Mouse (Mus musculus) ES-E14 (cell line): ENCODE measurements at regions not wholly inside any gene's neighbourhood (a gene's known extent, or its start where the extent isn't known, plus 50 kb on each side); places are given as distances from the start of the nearest gene placed in this dataset.

Experiments
- DNase-seq: peaks from one replicate; pipeline ENCODE4 v3.0.0-alpha.2; 2013; ENCODE audit warnings: low read depth, low spot score
- H3K27ac ChIP-seq: 2 replicates; pipeline ENCODE4 v1.5.1; 2012; ENCODE audit warnings: low read depth, mild to moderate bottlenecking, low read length, moderate library complexity, mixed read lengths; ENCODE audit not compliant: poor library complexity, insufficient read depth, severe bottlenecking
- H3K36me3 ChIP-seq: 2 replicates; pipeline ENCODE4 v1.6.1; 2012; ENCODE audit warnings: mild to moderate bottlenecking, low read length, moderate library complexity, mixed read lengths; ENCODE audit not compliant: control insufficient read depth, poor library complexity, insufficient read depth, severe bottlenecking
- H3K4me1 ChIP-seq, 2 experiments: fragments of 150-350 bp in 1 of 2; sonication (generic) in 1 of 2; 2 replicates each; pipeline ENCODE4 v1.6.1; 2012; ENCODE audit warnings: low read length in 2 of 2, mild to moderate bottlenecking in 1 of 2, mixed read lengths in 1 of 2; ENCODE audit not compliant: control insufficient read depth in 2 of 2, insufficient read depth in 2 of 2, poor library complexity in 1 of 2
- H3K4me3 ChIP-seq, 2 experiments: fragments of 150-350 bp in 1 of 2; sonication (generic) in 1 of 2; 2 replicates each; pipeline ENCODE4 v1.5.1; 2012; ENCODE audit warnings: low read length in 2 of 2, low read depth in 1 of 2, mild to moderate bottlenecking in 1 of 2, mixed read lengths in 1 of 2; ENCODE audit not compliant: insufficient read depth in 1 of 2, poor library complexity in 1 of 2, severe bottlenecking in 1 of 2
- H3K9ac ChIP-seq: 2 replicates; pipeline ENCODE4 v1.6.1; 2012; ENCODE audit warnings: low read depth, mild to moderate bottlenecking, low read length, mixed read lengths; ENCODE audit not compliant: poor library complexity, insufficient read depth, severe bottlenecking
- H3K9me3 ChIP-seq: fragments of 150-350 bp; sonication (generic); 2 replicates; pipeline ENCODE4 v1.6.1; 2012; ENCODE audit warnings: low read depth, mild to moderate bottlenecking, low read length; ENCODE audit not compliant: control insufficient read depth, insufficient read depth
- CHD2 ChIP-seq: IDR thresholded peaks from 2 replicates; pipeline ENCODE4 v1.6.1; 2014; ENCODE audit warnings: mild to moderate bottlenecking, low read depth, low read length, inconsistent platforms
- HCFC1 ChIP-seq: IDR thresholded peaks from 2 replicates; pipeline ENCODE4 v1.6.1; 2012; ENCODE audit warnings: low read length, inconsistent platforms, borderline replicate concordance; ENCODE audit not compliant: insufficient read depth
- MAFK ChIP-seq: IDR thresholded peaks from 2 replicates; pipeline ENCODE4 v1.6.1; 2014; ENCODE audit warnings: mild to moderate bottlenecking, low read depth, low read length, inconsistent platforms; ENCODE audit not compliant: insufficient read depth
- ZC3H11A ChIP-seq: IDR thresholded peaks from 2 replicates; pipeline ENCODE4 v1.6.1; 2012; ENCODE audit warnings: low read depth, mild to moderate bottlenecking, inconsistent platforms, low read length, borderline replicate concordance
- ZNF384 ChIP-seq: IDR thresholded peaks from 2 replicates; pipeline ENCODE4 v1.6.1; 2012; ENCODE audit warnings: low read depth, low read length, inconsistent platforms
- in situ Hi-C, 2 experiments: fragments of 600-800 bp; cut with MboI; formaldehyde crosslinking; loops; one replicate each; pipeline ENCODE4 v1.15.1; 2025; ENCODE audit warnings: low sequenced_read_pairs in 2 of 2, inconsistent platforms in 1 of 2; ENCODE audit not compliant: unreplicated experiment in 2 of 2

- H3K27ac ChIP-seq: no peak overlapping the region
- H3K36me3 ChIP-seq: no peaks in the 10 kb centered on the region
- no peaks in the 10 kb centered on the region for H3K4me1 ChIP-seq
- in situ Hi-C loops: no loop called here
- no peaks in the 10 kb centered on the region for H3K9me3 ChIP-seq
- no peak overlapping the region for H3K4me3 ChIP-seq
- no peak overlapping the region for H3K9ac ChIP-seq
- no peak for TF ChIP-seq ZC3H11A
- no peak for TF ChIP-seq CHD2
- TF ChIP-seq HCFC1: no peak
- TF ChIP-seq MAFK: no peak
- no peak for TF ChIP-seq ZNF384
- DNase-seq: no peak
These were observed 111.6 kb upstream of the Kcnab1 start for GRCm38 (mm10) chr3:64997552-64997951.

GRCm38 (mm10) chr3:65001131-65001530 lies 108.1 kb upstream of the Kcnab1 start:
- Histone ChIP-seq H3K9me3 (no peaks in the 10 kb centered on the region), H3K4me3 (no peak overlapping the region), H3K4me1 (no peaks in the 10 kb centered on the region), H3K36me3 (no peaks in the 10 kb centered on the region), H3K27ac (no peak overlapping the region), H3K9ac (no peak overlapping the region)
- in situ Hi-C loops: no loop called here
- TF ChIP-seq ZNF384 (no peak), ZC3H11A (no peak), MAFK (no peak), CHD2 (no peak), HCFC1 (no peak)
- DNase-seq: no peak

GRCm38 (mm10) chr3:65002578-65002977 lies 106.6 kb upstream of the Kcnab1 start:
- TF ChIP-seq CHD2 (no peak), ZC3H11A (no peak), ZNF384 (no peak), MAFK (no peak), HCFC1 (no peak)
- H3K36me3 ChIP-seq: no peaks in the 10 kb centered on the region
- H3K27ac ChIP-seq: no peak overlapping the region
- H3K4me3 ChIP-seq: no peak overlapping the region
- no peaks in the 10 kb centered on the region for H3K9me3 ChIP-seq
- H3K4me1 ChIP-seq: no peaks in the 10 kb centered on the region
- in situ Hi-C loops: no loop called here
- no peak for DNase-seq
- H3K9ac ChIP-seq: no peak overlapping the region

DNA sequence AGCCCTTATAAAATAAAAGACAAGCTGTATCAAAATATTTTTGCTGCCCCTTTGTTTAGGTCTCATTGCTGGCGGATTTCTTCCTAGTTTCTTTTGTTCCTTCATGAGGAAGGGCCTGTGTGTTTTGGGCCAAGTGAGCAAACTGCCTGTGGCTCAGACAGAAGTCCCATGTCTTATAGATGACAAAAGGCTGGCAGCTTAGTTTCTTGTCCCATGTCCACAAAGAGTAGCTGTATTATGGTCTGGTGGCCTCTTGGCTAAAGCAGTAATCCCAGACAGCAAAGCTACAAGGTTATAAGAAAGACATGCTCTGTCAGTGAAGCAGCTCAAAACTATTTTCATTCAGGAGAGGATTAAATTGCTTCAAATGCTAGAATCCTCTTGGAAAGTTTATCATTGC lies 103.1 kb upstream of the Kcnab1 start:
- no peaks in the 10 kb centered on the region for H3K4me1 ChIP-seq
- no peak overlapping the region for H3K27ac ChIP-seq
- H3K4me3 ChIP-seq: no peak overlapping the region
- no peak overlapping the region for H3K9ac ChIP-seq
- TF ChIP-seq HCFC1 (no peak), ZNF384 (no peak), ZC3H11A (no peak), MAFK (no peak), CHD2 (no peak)
- in situ Hi-C loops: no loop called here
- H3K9me3 ChIP-seq: no peaks in the 10 kb centered on the region
- no peak for DNase-seq
- no peaks in the 10 kb centered on the region for H3K36me3 ChIP-seq

DNA sequence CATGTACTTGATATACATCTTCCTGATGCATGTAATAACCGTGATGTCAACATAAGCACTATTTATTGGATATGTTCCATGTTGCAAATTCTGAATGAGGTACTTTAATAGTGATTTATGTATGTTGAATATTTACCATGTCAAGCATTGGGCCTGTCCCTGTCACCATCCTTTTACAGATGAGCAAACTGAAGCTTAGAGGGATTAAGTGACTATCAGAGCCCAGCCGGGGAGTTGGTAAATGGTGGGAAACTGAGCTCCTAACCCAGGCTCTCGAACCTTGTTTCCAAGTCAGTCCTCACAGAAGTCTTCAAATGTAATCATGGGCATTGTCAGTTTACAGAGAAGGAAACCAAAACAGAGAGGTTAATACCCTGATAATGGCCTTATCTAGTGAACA lies 102.6 kb upstream of the Kcnab1 start:
- no peak overlapping the region for H3K9ac ChIP-seq
- in situ Hi-C loops: no loop called here
- TF ChIP-seq ZNF384: no peak
- no peak for TF ChIP-seq MAFK
- H3K36me3 ChIP-seq: no peaks in the 10 kb centered on the region
- no peak overlapping the region for H3K27ac ChIP-seq
- H3K4me3 ChIP-seq: no peak overlapping the region
- DNase-seq: no peak
- no peaks in the 10 kb centered on the region for H3K9me3 ChIP-seq
- H3K4me1 ChIP-seq: no peaks in the 10 kb centered on the region
